Mouse (Mus musculus): Measurements from ENCODE around the gene Hoxc8.

Hoxc8 gene

DNA sequence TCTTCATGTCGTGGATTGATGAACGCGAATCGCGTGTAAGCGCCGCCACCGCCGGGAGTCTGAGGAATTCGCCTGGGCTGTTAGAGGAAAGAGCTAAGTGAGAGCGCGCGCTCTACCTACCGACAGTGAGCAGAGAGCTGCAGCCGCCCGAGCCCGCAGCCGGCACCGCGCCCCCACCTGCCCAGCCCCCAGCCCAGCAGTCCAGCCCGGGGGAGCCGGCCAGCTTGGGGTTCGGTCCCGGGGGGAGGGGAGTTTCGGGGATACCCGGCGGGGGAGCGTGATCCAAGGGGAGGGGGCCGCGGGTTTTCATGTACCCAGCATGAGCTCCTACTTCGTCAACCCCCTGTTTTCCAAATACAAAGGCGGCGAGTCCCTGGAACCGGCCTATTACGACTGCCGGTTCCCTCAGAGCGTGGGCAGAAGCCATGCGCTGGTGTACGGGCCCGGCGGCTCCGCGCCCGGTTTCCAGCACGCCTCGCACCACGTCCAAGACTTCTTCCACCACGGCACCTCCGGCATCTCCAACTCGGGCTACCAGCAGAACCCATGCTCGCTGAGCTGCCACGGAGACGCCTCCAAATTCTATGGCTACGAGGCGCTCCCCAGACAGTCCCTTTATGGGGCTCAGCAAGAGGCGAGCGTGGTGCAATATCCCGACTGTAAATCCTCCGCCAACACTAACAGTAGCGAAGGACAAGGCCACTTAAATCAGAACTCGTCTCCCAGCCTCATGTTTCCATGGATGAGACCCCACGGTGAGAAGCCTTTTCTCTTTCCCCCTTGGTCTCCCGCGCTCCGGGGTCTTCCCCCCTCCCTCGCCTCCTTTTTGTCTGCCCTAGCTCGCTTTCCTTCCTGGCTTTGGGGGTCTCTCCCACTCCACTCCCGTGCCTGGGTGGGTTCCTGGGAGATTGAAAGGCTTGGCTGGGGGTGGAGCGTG is at the start of gene Hoxc8:
Hoxc8 (plus strand) TSS at position 147 of the 937 bp plus-strand sequence.
- DNase-seq: no peak

DNA sequence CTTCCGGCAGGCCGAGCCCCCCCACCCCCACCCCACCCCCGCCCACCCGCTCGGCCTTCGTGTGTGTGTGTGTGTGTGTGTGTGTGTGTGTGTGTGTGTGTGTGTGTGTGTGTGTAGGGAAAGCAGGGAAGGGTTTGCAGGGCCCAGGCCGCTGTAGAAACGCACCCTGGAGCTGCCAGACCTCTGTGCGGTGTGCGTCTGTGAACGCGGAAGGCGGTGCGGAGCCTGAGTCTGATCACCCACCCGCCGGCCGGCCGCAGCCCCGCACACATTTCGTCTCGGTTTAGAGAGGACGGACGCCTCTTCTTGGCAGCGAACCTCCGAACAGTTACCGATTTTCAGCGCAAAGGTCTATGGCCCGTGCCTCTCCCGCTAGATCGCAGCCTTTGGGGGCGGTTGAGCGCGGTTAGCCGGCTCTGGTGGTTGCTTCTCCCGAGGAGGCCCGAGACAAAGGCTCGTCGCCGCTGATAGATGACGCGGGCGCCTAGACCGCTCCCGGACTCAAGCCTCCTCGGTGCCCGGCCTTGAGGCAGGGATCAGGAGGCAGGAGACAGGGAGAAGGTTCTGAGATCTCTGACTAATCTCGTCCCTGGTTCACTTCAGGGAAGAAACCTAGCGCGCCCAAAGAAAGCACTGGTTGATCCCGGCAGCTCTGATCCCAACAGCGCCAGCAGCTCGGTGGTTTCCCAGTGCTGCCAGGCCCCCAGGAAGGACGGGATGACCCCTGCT is 47.5 kb upstream of the Hoxc8 start:
- no peak for DNase-seq

DNA sequence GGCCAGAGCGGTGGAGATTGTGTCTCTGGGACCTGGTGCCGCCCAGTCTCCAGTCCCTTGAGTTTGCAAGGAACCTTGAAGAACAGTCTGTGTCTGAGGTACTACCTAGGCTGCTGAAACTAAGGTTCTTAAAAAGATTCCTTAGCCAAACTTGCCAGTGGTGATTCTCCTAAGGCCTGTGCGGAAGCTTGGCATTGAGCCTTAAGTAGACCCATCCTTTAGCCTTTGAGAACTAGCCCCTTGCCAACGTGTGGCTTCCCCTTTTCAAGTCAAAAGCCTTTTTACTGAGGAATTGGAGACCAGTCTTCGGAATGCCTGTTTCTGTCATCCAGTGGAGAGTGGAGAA is 47.0 kb upstream of the Hoxc8 start:
- no peak for DNase-seq

DNA sequence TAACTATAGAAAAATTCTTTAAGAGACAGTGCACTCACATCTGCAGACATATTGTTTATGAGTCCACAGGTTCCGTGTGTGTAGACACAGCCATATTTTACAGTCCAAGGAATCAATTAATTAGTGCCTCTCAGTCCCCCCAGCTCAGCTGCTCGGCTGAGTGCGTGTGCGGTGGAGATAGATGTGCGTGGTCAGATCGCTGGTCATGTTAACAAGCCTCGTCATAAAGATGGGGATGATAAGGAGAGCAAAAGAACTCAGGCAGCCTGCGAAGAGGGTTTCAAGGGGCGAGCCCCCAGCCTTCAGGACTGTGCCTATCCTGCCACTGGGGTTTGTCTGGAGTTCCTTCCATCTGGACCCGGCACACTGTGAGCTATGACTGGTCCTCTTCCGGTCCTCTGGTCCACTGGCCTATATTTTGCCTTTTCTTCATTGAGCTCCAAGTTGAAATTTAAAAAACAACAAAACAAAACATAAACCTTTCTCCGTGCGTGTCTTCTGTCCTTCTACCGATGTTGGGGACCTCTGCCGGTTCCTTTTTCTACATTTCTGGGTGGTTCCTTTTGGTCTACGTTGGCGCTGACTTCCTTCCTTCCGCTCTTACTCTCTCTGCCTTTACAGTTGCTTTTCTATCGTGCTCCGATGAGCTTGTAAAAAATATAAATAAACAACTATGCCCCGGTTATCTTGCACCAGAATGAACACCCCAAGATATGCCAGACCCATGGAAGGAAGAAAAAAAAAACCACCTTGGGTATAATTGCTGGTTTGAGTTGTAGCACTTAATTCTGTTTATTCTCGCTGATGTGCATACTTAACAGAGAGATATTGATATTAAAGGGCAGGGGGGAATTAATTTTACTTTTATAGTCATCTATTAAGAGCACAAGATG is 45.0 kb upstream of the Hoxc8 start:
- no peak for DNase-seq

DNA sequence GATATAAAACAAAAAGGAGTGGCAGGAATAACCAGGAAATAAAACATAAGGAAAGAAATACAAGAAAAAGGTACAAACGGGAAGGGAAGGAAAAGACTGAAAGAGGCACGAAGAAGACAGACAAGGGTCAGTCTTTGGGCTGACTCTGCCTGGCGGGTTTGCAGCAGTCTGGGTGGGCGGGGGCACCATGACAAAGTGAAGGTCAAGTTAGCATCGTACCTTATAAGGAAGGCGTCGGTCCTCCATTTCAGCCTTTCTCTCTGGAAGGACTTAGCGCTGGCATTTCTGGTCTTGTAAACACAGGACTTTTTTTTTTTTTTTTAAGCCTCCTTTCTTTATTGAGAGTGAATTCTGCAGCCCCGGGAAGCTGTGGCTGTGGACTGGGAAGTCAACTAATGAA is 43.1 kb upstream of the Hoxc8 start:
- no peak for DNase-seq

DNA sequence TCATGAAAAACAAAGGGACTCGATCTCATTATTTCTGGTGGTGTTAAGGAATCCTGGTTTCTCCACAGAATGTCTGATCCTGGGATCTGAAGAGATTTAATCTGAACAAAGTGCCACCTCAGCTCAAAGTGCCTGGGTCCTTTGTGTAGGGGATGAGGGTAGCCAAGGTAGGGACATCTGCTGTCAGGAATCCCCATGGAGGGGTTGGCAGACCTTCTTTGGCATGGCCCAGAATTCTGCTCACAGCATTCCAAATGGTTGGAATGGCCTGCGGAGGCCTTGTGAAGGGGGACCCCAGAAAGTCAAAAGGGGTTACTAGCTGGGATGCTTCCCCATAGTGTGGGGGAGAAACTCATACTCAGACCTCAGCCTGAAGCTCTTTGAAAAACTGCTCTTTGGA is 41.6 kb upstream of the Hoxc8 start:
- no peak for DNase-seq

DNA sequence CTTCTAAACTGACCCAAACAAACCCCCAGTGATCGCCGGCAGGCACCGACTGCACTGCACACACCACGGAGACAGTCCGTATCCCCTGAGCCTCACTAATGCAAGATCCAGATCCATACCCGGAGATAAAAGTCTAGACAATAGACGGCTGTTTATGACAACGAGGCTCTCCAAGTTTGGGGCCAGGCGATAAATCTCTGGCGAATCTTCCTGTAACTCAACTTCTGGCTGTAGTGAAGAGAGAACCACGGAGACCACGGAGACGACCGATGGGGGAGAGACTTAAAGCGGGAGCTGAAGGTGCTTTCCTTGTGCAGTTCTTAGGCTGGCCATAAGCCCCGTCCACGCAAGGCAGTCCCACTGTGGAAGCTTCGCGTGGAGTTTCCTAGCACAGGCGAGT is 40.7 kb upstream of the Hoxc8 start:
- DNase-seq: no peak

DNA sequence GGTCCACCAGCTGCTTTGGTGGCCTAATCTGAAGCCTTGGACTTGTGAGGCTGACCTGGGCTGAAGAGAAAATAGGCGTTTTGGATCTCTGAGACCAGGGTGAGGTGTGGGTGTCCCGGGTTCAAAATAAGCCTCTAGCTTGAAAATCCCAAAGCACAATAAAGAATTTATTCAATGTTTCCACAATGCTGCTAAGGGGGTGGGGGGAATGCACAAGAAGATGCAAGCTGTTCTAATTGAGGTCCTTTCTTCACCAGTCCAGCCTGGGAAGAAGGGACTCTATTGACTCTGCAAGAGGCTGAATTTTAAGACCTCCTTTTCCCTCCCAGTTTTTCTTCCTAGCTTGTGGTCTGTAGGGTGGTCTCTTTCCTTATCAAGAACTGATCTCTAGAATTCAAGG is 39.5 kb upstream of the Hoxc8 start:
- no peak for DNase-seq

DNA sequence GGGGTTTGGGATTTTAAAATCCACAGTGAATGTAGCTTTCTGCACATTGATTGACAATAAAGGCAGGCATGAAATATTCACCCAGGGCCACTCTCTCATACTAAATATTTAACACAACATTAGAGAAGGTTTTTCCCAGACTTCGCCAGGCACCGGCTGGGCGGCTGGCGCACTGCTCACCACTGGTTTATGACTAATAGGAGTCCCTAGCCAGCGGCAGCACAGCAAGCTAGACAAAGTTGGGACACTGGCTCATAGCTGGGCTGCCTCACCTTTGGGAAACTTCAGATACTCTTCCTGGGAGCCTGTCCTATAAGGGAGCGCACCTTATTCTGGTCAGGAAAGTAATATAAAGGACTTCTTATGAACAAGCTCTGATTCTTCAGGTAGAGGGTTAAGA is 36.8 kb upstream of the Hoxc8 start:
- DNase-seq: no peak

DNA sequence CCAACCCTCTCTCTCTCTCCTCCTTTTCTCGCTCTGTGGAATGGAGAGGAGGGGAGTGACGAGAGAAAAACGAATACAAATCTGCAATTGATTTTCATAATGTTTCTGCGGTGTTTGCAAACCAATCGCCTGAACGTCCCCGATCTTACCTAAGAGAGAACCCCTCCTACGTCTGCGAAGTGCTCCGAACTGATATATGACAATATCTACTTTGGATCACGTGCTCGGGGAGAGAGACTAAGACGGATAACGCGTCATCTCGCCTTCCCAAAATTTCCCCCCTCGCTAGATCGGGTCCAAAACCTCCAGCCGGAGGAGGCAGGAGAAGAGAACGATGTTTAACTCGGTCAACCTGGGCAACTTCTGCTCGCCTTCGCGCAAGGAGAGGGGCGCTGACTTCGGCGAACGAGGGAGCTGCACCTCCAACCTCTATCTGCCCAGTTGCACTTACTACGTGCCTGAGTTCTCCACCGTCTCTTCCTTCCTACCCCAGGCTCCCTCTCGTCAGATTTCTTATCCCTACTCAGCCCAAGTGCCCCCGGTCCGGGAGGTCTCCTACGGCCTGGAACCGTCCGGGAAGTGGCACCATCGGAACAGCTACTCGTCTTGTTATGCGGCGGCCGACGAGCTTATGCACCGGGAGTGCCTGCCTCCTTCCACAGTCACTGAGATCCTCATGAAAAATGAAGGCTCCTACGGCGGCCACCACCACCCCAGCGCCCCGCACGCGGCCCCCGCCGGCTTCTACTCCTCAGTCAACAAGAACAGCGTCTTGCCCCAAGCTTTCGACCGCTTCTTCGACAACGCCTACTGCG is 36.0 kb upstream of the Hoxc8 start, which contains the start of gene Hoxc11:
Hoxc11 (plus strand) TSS at position 236 of the 815 bp plus-strand sequence.
- DNase-seq: no peak

DNA sequence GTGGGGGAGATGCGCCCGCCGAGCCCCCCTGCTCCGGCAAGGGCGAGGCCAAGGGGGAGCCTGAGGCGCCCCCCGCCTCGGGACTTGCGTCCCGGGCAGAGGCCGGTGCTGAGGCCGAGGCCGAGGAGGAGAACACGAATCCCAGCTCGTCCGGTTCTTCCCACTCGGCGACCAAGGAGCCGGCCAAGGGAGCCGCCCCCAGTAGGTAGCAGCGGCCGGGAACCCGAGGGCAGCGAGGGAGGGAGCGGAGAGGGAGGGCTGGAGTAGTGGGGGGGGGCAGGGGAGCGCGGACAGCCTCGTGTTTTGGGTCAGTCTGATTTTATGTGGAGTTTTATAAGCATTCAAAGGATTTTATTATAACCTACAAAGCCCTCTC is 35.4 kb upstream of the Hoxc8 start:
- no peak for DNase-seq

DNA sequence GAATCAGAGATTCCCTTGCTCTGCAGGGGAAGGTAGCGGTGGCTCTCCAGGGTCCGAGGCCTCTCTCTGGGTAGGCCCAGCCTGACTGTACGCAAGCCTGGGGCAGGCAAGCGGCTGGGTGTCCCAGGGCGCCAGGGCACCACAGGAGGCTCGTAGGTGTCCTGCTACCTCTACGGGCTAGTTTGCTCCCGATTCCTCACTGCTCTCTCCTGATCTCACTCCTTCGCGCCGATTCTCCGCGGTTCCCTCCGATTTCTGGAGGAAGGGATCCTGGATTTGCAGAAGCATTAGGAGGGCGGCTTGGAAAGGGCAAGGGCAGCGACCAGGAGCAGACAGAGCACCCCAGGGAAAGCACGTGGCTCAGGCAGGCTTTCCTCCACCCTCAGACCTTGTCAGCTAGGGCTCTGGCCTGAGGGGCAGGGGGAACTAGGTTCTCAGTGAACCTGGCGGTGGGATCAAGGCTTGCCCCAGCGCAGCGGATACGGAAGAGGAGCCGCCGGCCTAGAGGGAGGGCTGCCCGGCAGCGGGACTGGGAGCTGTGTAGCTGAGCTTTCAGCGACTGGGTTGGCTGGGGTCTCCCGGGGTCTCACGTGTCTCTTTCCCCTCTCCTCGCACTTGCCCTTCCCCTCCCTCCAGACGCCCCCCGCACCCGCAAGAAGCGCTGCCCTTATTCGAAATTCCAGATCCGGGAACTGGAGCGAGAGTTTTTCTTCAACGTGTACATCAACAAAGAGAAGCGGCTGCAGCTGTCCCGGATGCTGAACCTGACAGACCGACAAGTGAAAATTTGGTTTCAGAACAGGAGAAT is 34.4 kb upstream of the Hoxc8 start:
- DNase-seq: no peak

DNA sequence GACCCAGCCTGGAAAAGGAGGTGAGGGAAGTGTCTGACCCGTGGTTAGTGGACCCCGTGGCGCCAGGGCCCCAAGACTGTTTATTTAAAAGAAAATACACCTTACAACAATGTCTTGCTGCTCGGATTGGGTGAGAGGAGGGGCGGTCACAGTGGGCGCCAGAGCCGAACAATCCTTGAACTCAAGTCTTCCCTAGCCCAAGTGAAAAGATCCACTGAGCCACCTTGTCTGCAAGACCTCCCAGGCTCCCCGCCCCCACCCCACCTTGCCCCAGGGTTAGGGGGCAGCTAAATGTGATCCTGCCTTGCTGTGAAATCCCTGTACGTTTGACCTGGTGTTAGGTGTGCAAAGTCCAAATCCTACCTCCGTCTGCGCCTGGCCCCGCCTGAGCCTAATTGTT is 33.5 kb upstream of the Hoxc8 start:
- DNase-seq: no peak

DNA sequence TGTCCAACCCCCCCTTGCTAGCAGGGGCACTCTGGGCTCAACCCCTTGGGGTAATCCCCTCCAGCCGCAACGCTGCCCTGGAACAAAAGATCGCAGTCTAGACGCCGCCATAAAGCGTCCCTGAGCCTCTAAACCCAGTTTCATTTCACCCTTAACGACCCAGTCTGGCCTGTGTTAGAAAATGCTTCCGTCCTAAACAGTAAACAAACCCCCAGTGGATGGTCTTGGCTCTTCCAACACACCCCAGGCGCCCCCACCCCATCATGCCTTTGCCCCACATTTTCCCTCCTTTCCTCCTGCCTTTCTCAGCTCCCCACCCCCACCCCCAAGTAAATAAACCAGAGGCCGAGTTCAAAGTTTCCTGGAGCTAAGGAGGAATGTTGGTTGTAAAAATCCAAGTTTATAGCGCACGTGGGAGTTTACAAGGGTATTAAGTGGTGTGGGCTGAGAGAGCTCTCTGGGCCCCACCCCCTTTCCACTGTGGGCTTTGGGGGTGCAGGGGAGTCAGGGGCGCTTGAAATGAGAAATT is 30.7 kb upstream of the Hoxc8 start:
- DNase-seq: no peak

DNA sequence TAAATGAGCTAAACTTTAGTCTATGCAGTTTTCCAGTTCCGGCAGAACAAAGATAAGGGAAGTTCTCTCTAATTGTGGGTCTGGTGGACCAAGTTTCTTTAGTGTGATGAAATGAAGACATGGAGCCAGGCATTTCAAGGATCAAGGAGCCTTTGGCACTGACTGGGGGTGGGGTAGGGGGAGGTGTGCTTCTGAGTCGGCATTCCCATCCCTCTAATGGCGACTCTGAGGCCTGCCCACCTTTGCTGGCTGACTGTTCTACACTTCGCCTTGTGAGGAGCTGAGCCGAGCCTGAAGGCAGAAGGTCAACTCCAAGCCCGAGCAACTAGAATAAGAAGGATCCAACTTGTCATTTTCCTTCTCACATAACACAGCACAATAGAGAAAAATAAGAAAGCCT is 28.7 kb upstream of the Hoxc8 start:
- DNase-seq: no peak

DNA sequence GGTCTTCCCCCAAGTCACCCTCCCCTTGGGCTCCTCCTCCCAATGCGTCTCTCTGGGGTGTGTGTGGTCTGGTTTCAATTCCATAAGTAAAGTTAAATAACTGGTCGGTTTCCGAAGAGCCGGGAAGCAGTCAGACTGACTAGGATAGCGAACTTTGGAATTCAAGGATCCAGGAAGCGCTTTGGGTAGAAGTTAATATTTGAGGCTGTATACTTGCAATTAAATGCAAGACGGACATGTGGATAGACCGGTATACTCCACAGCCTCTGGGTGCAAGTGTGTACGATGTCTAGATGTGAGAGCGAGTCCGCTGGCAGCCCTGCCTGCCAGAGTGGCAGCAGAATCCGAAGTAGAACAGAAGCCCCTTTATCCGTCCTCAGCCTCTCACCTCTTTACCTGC is 27.9 kb upstream of the Hoxc8 start:
- DNase-seq: no peak

DNA sequence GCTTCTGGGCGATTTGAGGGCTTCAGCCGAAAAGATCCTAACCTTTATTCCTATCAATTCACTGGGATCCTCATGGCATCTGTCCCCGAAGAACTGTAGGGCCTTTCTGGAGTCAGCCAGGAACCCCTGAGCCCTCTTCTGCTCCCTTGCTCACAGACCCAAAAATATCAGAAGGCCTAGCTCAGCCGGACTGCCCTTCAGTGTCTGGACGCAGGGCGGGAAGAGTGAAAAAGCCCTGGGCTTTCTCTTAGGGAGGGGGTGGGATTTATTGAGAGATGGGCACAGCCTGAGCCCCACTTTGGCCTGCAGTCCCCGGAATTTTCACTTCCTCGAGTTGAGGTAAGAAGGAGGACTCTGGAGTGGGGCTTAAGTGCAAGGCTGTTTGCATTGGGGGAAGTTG is 27.1 kb upstream of the Hoxc8 start:
- DNase-seq: no peak

DNA sequence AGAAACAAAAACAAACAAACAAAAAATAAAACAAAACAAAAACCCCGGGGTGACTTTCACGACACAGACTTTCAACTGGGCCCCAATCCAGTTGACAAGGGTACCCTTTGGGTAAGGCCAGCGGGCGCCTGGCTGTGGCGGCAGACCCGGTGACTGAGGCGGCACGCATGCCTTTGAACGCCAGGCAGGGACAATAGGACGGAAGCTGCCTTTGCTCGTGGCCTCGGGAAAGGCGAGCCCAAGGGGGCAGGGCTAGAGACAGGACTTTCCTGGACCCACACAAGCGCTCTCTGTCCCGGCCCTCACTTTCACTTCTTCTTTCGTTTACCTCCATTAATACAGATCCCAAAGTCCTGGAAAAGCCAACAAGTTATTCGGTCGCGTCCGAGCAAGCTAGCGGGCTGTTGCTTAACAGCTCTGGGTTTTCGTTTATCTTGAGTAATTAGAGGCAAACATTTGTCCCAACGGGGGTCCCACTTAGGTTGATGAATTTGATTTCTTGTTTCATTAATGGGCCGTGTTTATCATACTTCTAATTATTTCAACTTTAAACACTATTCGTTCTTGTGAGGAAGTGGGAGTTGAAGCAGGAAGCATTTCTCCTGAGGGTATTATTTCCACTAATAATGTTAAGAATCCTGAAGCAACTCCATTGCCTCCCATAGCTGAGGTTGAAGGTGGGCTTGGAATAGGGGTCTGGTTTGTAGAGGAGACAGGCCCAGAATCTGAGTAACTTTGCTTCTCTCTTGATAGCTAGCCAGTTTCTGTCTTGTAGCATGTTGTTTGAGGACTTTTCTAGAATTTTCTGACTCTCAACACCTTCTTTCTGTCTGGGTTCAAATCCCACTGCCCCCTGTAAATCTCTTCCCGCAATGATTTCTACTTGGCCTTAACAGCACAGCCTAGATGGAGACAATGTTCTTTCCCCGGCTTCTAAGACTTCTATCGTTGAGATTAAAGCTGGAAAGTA is 26.5 kb upstream of the Hoxc8 start:
- no peak for DNase-seq

DNA sequence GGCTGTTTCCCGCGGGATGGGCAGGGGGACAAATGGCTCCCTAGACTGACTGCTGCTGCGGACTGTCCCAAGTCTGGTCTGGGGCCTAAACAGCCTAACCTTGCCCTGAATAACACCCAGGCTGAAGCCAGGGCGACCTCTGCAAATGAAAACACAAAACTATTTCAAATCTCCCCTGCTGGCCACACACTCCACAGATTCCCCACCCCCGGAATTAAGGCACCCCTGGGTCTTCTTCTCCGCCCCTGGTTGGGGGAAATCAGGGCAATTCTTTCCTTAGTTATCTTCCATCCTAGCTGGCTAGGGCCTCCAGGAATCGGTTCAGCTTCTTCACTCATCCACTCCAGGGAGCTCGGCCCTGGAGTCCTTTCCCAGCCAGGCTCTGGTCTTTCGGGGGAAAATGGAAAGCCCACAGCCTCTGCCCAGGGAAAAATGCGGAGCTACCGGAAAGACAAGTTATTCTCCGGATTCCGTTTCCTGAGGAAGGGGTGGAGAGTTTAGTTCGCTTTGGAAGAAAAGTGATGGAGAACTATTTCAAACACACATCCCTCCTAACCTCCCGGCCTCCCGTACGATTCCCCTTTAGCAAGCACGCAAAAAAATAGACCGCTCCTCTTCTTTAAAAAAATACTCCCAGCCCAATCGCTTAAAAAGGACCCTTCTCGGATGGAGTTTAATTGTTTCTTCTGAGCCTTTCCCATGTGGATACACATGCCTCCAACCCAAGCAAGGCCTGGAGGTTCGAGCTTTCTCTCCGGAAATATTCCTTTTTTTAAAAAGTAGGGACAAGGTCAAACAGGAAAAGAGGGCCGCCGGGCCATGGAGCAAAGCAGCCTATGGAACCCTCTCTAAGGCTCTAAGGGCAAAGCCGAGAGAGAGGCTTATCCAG is 25.2 kb upstream of the Hoxc8 start:
- DNase-seq: no peak
